Mouse (Mus musculus) adrenal gland, adult 2 months (tissue): ENCODE measurements around the gene Crb1. TPM values are rescaled to one million over a fixed set of nuclear protein-coding genes. Genes with fewer than 3 reads are reported as not detected.
"Not testable (repeated sequence)": the region's sequence is repeated elsewhere in the genome, so short reads cannot be mapped to it uniquely, and the experiment has no call there.

Source experiments
- DNase-seq: peaks from one replicate; pipeline ENCODE4 v3.0.0; 2021
- polyA plus RNA-seq: library from polyadenylated mRNA; depleted of rRNA; stranded (reverse); fragments of >200 nt; gene quantifications from 2 replicates; pipeline ENCODE4 v1.2.3, GENCODE M21; 2012
- total RNA-seq, 2 experiments: library from RNA; stranded (reverse); gene quantifications; 2 replicates each; pipeline ENCODE4 v1.2.3; 2021

Crb1 gene
- total and polyA plus RNA-seq, 3 experiments = not detected

DNA sequence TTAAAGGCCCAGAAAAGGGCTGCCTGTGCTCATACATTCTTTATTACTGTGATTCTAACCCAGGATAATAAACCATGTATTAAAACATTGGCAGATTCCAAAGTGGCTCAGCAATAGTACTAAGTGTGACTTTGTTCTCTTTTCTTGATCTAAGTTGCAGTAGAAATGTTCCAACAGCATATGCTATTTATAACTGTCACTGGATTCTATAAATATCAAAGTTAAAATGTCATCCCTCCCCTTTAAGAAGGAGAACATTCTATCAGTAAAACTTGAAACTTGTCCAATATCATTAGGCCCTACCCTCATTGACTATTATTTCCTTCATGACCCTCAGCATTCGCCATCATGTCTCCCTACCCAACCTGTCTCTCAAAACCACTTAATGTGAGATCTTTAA, 48.1 kb downstream of the Crb1 start:
- no peak for DNase-seq

DNA sequence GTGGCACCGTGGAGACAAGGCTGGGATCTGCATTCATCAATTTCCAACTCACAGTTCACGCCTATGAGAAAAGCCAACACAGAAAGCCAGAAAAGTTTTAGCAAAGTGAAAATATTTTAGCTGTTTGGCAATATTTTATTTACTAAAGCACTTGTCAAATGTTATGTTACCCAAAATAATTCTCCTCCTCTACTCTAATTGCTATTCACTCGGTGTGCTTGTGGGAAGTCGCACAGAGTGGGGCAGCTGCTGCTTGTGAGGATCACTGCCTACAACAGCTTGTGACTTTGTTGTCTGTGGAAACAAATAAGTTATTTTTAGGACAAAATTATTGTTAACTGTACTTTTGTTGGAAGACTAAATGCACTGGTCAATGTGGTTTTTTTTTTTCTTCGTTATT, 48.6 kb downstream of the Crb1 start:
- DNase-seq = no peak

- no peak for DNase-seq
These were observed 51.5 kb downstream of the Crb1 start for GRCm38 (mm10) chr1:139325378-139325777.

GRCm38 (mm10) chr1:139319798-139320197, 57.1 kb downstream of the Crb1 start:
- DNase-seq = no peak

- no peak for DNase-seq
These were observed 62.5 kb downstream of the Crb1 start for GRCm38 (mm10) chr1:139314297-139314874.

GRCm38 (mm10) chr1:139308915-139309314, 68.0 kb downstream of the Crb1 start:
- DNase-seq = no peak

GRCm38 (mm10) chr1:139302519-139302918, 74.4 kb downstream of the Crb1 start:
- DNase-seq = not testable (repeated sequence)

- peak; percentile 41 for DNase-seq
These were observed 75.1 kb downstream of the Crb1 start for GRCm38 (mm10) chr1:139301830-139302229.

- peak; percentile 10 for DNase-seq
These were observed 84.9 kb downstream of the Crb1 start for GRCm38 (mm10) chr1:139292023-139292422.

- no peak for DNase-seq
These were observed 85.3 kb downstream of the Crb1 start for GRCm38 (mm10) chr1:139291593-139291992.

GRCm38 (mm10) chr1:139276619-139277320, 100.1 kb downstream of the Crb1 start:
- no peak for DNase-seq

DNA sequence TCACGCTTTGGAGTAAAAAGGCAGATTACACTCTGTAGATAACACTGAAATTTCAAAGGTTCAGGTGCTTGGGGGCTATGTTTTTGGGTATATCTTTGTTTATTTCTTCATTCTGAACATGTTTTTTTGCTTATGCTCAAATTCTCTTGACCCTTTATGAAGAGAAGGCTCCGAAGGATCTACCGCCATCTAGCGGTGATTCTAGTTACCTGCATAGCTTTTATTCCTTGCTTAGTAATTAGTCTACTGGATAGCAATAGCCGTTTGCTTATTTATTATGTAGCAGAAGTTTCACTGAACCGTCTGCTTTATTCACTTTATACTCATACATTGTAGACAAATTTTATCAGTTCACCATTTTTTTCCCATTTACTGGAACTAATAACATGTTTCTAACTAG, 109.1 kb downstream of the Crb1 start:
- peak; percentile 20 for DNase-seq

DNA sequence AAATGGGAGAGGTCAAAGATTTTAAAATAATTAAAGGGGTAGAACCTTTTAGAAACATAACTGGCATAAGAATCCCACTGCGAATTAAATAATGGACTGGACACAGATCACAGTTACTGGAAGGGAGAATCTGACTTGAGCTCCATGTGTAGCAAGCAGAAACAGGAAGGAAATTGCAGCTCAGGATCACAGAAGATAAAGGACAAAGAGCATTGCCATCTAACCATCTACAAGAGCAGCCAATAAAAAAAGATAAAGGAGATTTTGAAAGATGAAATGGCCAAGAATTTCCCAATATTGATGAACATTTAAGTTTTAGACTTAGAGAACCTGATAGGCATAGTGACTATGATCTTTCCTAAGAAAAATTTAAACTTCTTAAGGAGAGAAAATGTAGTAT, 112.7 kb downstream of the Crb1 start:
- DNase-seq = no peak

GRCm38 (mm10) chr1:139263158-139263557, 113.7 kb downstream of the Crb1 start:
- DNase-seq = no peak

GRCm38 (mm10) chr1:139255581-139255980, 121.3 kb downstream of the Crb1 start:
- DNase-seq = no peak

DNA sequence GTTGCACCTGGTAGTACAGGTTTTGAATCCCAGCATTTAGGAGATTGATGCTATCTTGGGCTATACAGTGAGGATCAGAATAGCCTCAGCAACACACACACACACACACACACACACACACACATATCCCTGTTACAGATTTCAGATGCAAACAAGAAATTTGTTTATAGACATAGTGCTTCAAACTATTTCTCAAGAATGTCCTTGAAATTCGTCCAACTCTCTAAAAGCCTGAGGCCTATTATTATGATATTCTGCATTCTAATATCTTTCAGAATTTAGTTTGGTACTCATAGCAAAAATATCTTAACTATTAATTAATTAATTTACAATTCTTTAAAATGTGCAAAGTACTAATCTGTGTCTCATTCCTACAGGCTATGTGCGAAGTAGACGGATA, 124.9 kb downstream of the Crb1 start:
- DNase-seq = no peak

- DNase-seq = no peak
These were observed 127.7 kb downstream of the Crb1 start for GRCm38 (mm10) chr1:139249159-139249558.

GRCm38 (mm10) chr1:139246723-139247380, 130.0 kb downstream of the Crb1 start:
- DNase-seq = no peak

GRCm38 (mm10) chr1:139236794-139237193, 140.1 kb downstream of the Crb1 start:
- DNase-seq = no peak

DNA sequence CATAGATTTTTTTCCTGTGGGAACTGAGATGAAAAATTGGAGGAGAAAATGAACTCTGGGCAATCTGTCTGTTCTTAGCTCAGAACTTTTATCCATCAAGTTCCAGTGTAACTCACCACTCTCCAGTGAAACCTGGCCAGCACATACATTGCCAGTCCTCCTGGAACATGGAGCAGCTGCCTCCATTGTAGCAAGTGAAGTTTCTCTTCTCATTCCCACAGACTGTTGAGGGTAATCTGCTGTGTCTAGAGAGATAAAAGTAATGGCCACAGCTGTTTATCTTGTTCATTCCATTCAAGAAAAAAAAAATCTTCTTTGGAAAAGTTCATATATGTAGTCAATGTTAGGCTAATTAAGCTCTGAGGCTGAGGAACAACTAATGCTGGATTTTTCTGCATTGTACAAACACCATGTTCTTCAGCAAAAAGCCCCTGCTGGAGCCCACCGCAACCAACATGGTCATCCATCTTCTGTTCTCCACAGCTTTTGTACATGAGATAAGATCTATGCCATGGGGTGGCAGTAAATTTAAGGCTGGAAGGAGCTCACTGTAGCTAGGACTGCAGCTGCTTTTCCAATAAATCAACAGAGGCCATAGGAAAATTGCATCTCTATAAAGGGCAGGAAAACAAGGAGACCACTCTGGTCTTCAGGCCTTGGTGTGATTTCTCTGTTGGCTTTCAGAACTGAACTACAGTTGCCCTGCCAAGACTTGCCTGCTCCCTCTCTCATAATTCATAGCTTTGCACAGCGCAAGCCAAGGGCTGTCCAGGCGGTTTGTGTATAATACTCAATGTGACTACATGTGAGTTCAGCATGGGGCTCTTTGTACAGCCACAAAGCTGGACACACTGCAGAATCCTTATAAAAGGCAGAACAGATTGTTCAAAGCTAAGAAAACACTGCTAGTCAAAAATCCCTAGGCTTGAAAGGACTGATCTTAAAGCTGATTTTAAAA, 142.0 kb downstream of the Crb1 start:
- DNase-seq = no peak

GRCm38 (mm10) chr1:139232636-139233035, 144.3 kb downstream of the Crb1 start:
- no peak for DNase-seq

DNA sequence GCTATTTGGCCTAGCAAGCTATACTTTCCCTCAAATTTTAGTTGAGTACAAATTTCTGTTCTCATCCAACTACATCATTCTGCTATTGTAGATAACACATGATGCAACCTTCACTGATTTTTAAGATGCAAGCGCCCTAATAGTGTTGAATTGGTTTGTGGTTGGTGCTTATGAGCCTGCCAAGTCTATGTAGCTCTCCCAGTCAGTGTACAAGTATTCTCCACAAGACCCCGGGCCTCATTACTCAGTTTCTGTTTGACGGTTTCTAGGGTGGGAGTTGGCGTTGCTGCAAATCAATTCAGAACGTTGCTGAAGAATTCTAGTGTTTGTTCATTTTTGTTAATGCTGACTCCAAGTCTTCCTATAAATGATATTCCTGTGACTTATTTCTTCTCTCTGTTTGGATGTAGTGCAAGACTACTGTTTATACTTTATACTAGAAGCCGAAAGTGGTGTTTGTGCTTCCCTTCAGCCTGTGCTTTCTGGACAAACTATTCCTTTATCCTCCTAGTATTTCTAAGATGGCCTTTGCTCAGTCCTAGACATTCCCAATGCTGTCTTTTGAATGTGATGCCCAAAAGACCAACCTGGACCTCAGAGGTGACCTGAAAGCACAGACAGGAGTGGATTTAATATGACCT, 152.5 kb downstream of the Crb1 start:
- DNase-seq = no peak
